Mouse (Mus musculus) left cerebral cortex, adult 8-10 months (tissue): ENCODE results near the gene Zdhhc21. TPM values are rescaled to one million over a fixed set of nuclear protein-coding genes. Genes with fewer than 3 reads are reported as not detected.

Experiments
- DNase-seq, 2 experiments: peaks; one replicate each; pipeline ENCODE4 v3.0.0; 2022; ENCODE audit warnings: low spot score in 2 of 2
- total RNA-seq, 4 experiments: library from RNA; stranded (reverse); gene quantifications; 2 replicates each; pipeline ENCODE4 v1.2.4; 2022

The Zdhhc21 gene
- total RNA-seq, 4 experiments from 2014 or later = 49.9 to 65.6 (median 58.2) TPM

DNA sequence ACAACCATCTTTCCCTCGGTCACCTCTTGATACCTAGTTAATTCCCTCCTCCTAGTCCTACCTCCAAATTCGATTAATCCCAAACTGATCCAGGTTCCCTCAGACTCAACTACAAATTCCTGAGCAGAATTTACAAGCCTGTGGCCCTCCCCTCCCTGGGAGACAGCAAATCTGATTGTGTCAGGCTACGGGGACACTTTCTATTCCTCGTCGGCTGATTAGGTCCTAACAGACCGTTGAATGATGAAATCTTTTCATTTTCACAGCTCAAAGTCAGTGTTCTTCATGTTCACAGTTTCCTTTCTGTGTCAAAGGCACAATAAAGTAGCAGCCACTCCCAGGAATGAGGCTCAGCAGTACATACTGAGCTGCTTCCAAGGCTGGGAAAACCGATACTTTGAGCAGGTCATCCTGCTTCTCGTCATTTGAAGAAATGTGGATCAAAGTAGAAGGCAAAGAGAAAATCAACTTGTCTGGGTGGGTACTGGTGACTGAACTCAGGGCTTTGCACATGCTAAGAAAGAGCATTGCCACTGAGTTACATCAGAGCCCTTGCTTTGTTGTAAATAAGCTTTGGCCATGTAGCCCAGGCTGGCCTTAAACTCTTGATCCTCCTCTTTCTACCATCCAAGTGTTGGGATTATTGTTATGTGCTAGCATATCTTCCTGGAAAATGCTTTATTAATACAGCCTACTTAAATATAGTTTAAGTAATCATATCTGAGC, 5.4 kb upstream of the Zdhhc21 start:
- DNase-seq = no peak

DNA sequence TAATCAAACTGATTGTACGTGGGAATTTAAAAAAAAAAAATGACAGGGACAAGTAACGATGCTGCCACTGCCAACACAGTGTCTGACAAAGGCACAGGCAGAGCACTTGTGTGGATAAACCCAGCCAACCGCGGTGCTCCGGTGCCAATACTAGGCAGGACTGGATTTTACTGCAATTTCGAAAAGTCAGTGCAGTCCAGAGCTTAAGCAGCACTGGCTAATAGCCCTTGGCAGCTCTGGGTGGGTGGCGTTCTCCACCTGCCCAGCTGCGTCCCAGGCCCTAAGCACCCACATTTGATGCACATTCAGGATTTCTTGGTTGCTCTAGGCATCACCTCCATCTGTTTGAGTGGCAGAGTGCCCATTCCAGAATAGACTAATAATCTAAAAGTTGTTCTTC, 3.6 kb upstream of the Zdhhc21 start:
- no peak for DNase-seq

GRCm38 (mm10) chr4:82861451-82861850, 1.7 kb upstream of the Zdhhc21 start:
- DNase-seq = no peak

- no peak for DNase-seq
These were observed 808 bp upstream of the Zdhhc21 start for GRCm38 (mm10) chr4:82860566-82860965.

DNA sequence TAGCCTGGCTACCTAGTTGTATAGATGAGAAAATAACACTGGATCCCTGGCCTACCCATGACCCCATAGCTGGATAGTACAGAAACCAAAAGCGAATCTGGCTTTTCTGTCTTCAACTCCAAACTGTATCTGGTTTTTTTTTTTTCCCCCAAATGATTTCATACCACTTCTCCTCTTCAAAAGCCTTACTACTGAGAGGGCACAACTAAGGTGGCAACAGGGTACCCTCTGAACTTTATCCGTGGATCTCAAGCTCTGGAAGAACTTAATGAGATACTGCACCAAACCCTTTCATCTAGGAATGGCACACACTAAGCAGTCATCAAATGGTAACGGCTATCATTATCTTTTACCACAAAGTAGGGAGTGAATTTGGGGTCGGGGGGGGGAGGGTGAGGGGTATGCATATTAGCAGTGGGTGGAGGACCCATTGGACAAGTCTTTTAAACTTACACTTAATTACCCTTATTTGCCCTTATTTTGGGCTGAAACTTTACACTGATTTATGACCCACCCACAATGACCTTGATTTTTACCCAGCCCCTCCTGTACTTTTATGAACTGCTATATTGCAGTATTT, 1.2 kb downstream of the Zdhhc21 start:
- DNase-seq = no peak

DNA sequence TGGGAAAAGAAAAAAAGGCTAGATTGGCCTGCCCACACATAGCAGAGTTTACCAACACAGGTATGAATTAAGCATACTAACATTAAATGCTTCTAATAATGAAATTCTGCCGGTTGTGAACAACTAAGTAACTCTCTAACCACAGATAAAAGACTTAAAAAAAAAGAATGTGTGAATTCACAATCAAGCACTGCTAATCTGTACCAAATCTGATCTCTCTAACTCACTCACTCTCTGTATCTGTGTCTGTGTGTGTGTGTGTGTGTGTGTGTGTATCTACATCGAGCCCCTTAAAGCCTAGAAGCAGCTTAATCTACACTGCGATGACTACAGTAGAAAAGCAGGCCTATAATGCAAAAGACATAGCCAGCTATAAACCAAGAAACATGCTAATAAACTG, 2.8 kb downstream of the Zdhhc21 start:
- DNase-seq = no peak

DNA sequence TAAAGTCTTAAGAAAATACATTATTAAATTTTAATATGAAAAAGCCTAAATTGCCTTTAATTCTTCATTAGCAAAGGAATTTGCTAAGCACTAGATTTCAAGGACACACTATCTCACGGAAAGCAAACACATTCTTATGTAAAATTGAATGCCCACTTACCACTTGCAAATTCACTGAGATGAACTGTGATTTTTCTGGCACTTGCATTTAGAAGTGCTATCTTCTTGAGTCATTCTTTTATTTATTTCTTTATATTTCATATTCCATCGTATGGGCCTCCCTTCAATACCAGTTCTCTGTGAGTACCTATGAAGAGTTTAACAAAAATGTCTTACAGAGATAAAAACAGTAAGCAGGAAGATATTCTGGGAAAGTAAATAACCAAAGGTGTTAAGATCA, 5.9 kb downstream of the Zdhhc21 start:
- DNase-seq = no peak

DNA sequence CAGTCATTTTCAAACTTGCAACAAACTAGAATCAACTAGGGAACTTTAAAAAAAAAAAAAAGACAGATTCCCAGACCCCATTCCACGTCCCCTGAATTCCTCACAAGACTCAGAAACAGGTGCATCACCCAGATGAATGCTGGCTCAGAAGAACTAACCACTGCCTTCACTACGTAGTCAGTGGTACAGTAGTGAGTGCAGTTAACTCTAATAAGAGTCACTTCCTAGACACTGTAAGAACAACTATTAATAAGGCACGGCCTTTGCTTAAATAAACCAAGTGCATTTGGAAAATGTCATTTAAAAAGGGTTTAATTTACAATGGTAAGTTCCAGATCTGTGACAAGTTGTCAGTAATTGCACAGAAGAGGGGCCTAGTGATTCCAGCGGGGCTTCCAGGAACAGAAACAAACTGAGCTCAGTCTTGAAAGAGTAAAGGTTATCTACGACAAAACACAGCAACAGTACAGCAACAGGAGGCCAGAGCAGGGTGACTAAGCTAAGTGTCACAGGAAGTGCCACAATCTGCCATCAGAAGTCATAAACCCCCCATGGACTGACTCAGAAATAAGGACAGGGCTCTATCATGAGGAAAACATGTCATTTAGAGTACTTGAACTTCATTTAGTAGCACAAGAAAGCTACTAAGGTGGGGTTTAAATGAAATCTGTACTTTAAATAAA, 11.1 kb downstream of the Zdhhc21 start:
- no peak for DNase-seq

DNA sequence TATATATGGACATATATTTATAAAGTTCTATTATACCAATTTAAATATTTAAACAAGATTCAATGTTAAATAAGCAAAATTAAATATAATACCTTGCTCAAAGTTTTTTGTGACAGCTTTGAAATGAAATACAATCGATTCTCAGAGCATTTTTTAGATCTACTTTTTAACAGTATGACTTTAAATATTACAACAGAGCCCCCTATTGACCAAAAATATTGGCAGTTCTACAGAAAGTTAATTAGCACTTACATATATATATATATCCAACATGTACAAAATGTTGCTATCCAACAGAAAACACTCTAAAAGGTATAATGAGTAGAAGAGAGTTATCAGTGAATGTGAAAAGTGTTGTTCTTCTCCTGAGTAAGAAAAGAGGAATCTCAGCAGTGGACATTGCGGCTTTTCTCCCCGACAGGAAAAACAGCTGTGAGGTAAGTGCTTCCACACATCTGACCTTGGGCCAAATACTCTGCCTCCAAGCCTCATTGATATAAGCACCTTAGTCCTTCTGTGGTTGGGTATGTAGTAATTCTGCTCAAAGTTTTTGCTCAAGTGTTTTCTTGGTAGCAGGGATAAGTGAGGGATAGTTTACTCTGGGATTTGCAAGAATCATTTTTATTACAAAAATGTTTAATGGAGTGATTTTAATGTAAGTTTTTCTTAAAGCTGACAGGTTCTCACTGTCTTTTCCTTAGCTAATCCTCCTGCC, 22.1 kb downstream of the Zdhhc21 start:
- DNase-seq = no peak

GRCm38 (mm10) chr4:82831155-82831554, 28.6 kb downstream of the Zdhhc21 start:
- DNase-seq = no peak

DNA sequence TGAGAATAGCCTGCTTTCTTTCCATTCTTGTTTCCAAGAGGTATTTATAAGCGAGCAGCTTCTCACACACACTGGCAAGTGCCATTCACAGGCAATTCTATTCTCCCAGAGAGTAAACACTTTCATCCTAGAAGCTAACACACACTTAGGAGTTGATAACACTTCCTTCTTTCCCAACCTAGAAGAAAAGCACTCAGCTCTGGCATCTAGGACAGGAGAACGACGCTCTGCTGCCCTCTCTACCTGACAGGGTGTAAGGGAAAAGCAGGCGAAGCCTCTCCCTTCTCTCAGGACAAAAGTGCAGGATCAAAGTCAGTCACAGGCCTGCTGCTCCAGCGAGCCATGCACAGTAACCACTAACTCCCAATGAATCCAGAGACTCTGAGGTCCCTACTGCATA, 30.3 kb downstream of the Zdhhc21 start:
- DNase-seq = no peak

DNA sequence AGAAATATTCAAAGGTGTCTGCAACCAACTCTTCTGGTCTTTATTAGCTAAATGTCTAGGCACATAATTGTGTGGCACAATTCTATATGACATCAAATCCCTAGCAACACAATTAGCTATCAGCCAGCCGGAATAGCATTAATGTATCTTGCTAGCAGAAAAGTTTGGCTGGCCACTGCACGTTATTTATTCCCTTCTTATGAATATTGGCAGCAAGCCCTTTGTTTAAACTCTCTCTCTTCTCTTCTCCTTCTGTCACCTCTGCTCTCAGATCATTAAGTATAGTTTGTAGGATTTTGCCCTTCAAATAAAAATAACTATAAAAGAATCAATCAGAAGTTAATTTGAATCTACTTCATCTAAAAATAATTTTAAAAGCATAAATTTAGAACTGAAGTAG, 32.8 kb downstream of the Zdhhc21 start:
- DNase-seq = no peak

DNA sequence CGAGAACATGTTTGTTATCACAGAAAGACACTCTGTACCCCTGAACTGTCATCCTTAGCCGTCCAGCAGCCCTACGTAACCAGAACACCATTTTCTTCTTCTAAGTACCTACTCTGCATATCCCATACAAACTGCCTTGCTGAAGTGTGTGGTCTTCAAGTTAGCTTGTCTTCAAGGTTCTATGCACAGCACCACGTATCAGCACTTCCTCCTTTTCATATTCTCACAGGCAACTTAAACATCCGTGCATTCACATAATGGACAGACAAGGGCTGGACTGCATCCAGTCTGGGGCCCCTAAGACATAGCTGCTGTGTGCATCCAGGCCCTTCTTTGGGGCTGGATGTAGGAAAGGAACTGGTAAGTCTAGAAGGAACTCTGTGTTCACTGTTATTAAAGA, 41.9 kb downstream of the Zdhhc21 start:
- DNase-seq = no peak

- DNase-seq = no peak
These were observed 43.4 kb downstream of the Zdhhc21 start for GRCm38 (mm10) chr4:82816351-82816750.

GRCm38 (mm10) chr4:82815296-82815695, 44.5 kb downstream of the Zdhhc21 start:
- no peak for DNase-seq

DNA sequence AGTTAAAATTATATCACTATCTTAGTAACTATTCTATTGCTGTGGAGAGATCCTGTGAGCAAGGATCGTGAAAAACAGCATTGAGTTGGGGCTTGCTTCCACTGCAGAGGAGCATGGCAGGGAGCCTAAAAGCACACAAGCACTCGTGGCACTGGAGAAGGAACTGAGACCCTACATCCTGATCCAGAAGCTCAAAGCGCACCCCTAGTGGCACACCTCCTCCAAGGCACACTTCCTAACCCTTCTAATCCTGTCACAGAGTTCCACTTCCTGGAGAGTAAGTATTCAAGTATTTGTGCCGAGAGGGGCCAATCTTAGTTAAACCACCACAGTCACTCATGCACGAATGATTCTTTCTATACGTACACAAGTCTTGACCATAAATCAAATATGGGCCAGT, 46.4 kb downstream of the Zdhhc21 start:
- DNase-seq = no peak

GRCm38 (mm10) chr4:82807811-82808210, 51.9 kb downstream of the Zdhhc21 start:
- DNase-seq = no peak

- DNase-seq = no peak
These were observed 53.5 kb downstream of the Zdhhc21 start for GRCm38 (mm10) chr4:82806176-82806757.

- DNase-seq = no peak
These were observed 55.7 kb downstream of the Zdhhc21 start for GRCm38 (mm10) chr4:82804019-82804418.

GRCm38 (mm10) chr4:82793608-82794007, 66.2 kb downstream of the Zdhhc21 start:
- no peak for DNase-seq

GRCm38 (mm10) chr4:82792906-82793580, 66.7 kb downstream of the Zdhhc21 start:
- no peak for DNase-seq
